Mouse (Mus musculus) kidney, adult 8-10 months (tissue): Measurements from ENCODE around the gene Nlrp4b.
"Not testable (repeated sequence)": the region's sequence is repeated elsewhere in the genome, so short reads cannot be mapped to it uniquely, and the experiment has no call there.

ENCODE experiments used
- DNase-seq, 2 experiments: peaks; one replicate each; pipeline ENCODE4 v3.0.0; 2022

Gene Nlrp4b

GRCm38 (mm10) chr7:10687489-10687888, at the start of gene Nlrp4b:
Nlrp4b (plus strand) TSS chr7:10687789.
- no peak for DNase-seq

- DNase-seq = no peak
These were observed 66.7 kb downstream of the Nlrp4b start, which contains the start of gene Vmn1r71 for GRCm38 (mm10) chr7:10754264-10754663. Vmn1r71 (minus strand) TSS chr7:10754364.

- not testable (repeated sequence) for DNase-seq
These were observed 70.0 kb downstream of the Nlrp4b start for GRCm38 (mm10) chr7:10757551-10757950.
